Mouse (Mus musculus): Measurements from ENCODE around the gene Hoxd12.

GRCm38 (mm10) chr2:74695383-74695782 lies 20.6 kb downstream of the Hoxd12 start:
- no peak for TF ChIP-seq CTCF (IDR thresholded peaks at IDR 0.05 in 2 of 3, conservative IDR thresholded peaks at IDR 0.05 in 1 of 3; ENCODE audit: control insufficient read depth in 1 of 3, insufficient read depth in 1 of 3, low read depth in 2 of 3, low read length in 3 of 3, poor library complexity in 1 of 3, severe bottlenecking in 1 of 3)
- TF ChIP-seq ZMIZ1 (IDR thresholded peaks at IDR 0.05; ENCODE audit: low read depth, low read length), result no peak
- no peak for TF ChIP-seq RAD21 (IDR thresholded peaks at IDR 0.05; ENCODE audit: low read depth, low read length)
- no peak for TF ChIP-seq KAT2A (conservative IDR thresholded peaks at IDR 0.05; ENCODE audit: low read depth, low read length)
- no peak for TF ChIP-seq POLR2A (IDR thresholded peaks at IDR 0.05; ENCODE audit: control insufficient read depth in 1 of 2, insufficient read depth in 1 of 2, low read depth in 1 of 2, low read length in 2 of 2, poor library complexity in 1 of 2)
- no peak for TF ChIP-seq E2F4 (IDR thresholded peaks at IDR 0.05; ENCODE audit: borderline replicate concordance, low read depth, low read length)
- TF ChIP-seq POLR2AphosphoS5 (IDR thresholded peaks at IDR 0.05; ENCODE audit: borderline replicate concordance, low read depth, low read length), result no peak
- no peak for TF ChIP-seq EP300 (IDR thresholded peaks at IDR 0.05; ENCODE audit: low read depth in 1 of 2, low read length in 2 of 2)
- no peak for TF ChIP-seq ZNF384 (IDR thresholded peaks at IDR 0.05; ENCODE audit: low read depth, low read length)
- no peak for TF ChIP-seq HCFC1 (IDR thresholded peaks at IDR 0.05; ENCODE audit: low read depth, low read length)
- TF ChIP-seq MYC (IDR thresholded peaks at IDR 0.05; ENCODE audit: low read depth, low read length), result no peak
